Mouse (Mus musculus): ENCODE data around the gene Jam3.

DNA sequence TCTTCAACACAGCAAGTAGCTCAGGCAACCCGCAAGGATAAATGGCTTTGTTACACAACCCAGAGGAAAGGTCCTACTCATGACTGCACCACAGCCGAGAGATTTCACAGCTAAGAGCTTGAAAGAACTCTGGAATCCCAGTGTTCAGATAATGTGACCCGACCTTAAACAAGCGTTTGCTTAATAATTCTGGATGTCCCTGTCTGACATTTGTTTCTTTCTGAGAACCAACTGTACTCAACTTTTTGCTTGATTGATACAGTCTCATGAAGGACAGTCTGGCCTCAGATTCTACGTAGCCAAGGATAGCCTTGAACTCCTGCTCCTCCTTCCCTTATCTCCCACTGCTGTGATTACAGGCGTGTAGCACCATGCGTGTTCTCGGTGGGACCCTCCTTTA lies 18.6 kb downstream of the Jam3 start:
- TF ChIP-seq CTCF (IDR thresholded peaks at IDR 0.05; ENCODE audit: extremely low read depth, insufficient read depth, low read length) (no peak), POLR2A (IDR thresholded peaks at IDR 0.05; ENCODE audit: extremely low read depth, insufficient read depth, low read length) (no peak)

Data from cortical plate, adult 2 months (tissue).